Mouse (Mus musculus): ENCODE data around the gene Rbfox3. TPM values are rescaled to one million over a fixed set of nuclear protein-coding genes. Genes with fewer than 3 reads are reported as not detected.

Rbfox3 gene
- polyA plus RNA-seq, 1 experiment, result not detected

- no peak for TF ChIP-seq GATA1 (IDR thresholded peaks at IDR 0.05; ENCODE audit: low read length)
Measured at GRCm38 (mm10) chr11:118773076-118773583, 138.3 kb downstream of the Rbfox3 start.

- no peak for TF ChIP-seq GATA1 (IDR thresholded peaks at IDR 0.05; ENCODE audit: low read length)
Measured at GRCm38 (mm10) chr11:118771358-118771757, 140.0 kb downstream of the Rbfox3 start.

GRCm38 (mm10) chr11:118770789-118771188, 140.6 kb downstream of the Rbfox3 start:
- TF ChIP-seq GATA1 (IDR thresholded peaks at IDR 0.05; ENCODE audit: low read length), result no peak

GRCm38 (mm10) chr11:118769542-118769941, 141.9 kb downstream of the Rbfox3 start:
- no peak for TF ChIP-seq GATA1 (IDR thresholded peaks at IDR 0.05; ENCODE audit: low read length)

GRCm38 (mm10) chr11:118768441-118768840, 143.0 kb downstream of the Rbfox3 start:
- no peak for TF ChIP-seq GATA1 (IDR thresholded peaks at IDR 0.05; ENCODE audit: low read length)

- TF ChIP-seq GATA1 (IDR thresholded peaks at IDR 0.05; ENCODE audit: low read length), result no peak
Measured at GRCm38 (mm10) chr11:118767411-118767810, 144.0 kb downstream of the Rbfox3 start.

- no peak for TF ChIP-seq GATA1 (IDR thresholded peaks at IDR 0.05; ENCODE audit: low read length)
Measured at GRCm38 (mm10) chr11:118760296-118760988, 151.0 kb downstream of the Rbfox3 start.

GRCm38 (mm10) chr11:118759228-118759627, 152.2 kb downstream of the Rbfox3 start:
- no peak for TF ChIP-seq GATA1 (IDR thresholded peaks at IDR 0.05; ENCODE audit: low read length)

GRCm38 (mm10) chr11:118758277-118758990, 153.0 kb downstream of the Rbfox3 start:
- no peak for TF ChIP-seq GATA1 (IDR thresholded peaks at IDR 0.05; ENCODE audit: low read length)

GRCm38 (mm10) chr11:118757488-118757887, 153.9 kb downstream of the Rbfox3 start:
- TF ChIP-seq GATA1 (IDR thresholded peaks at IDR 0.05; ENCODE audit: low read length), result no peak

GRCm38 (mm10) chr11:118755003-118755402, 156.4 kb downstream of the Rbfox3 start:
- TF ChIP-seq GATA1 (IDR thresholded peaks at IDR 0.05; ENCODE audit: low read length), result no peak

GRCm38 (mm10) chr11:118754535-118754934, 156.9 kb downstream of the Rbfox3 start:
- TF ChIP-seq GATA1 (IDR thresholded peaks at IDR 0.05; ENCODE audit: low read length), result no peak

- no peak for TF ChIP-seq GATA1 (IDR thresholded peaks at IDR 0.05; ENCODE audit: low read length)
Measured at GRCm38 (mm10) chr11:118751879-118752616, 159.3 kb downstream of the Rbfox3 start.

- no peak for TF ChIP-seq GATA1 (IDR thresholded peaks at IDR 0.05; ENCODE audit: low read length)
Measured at GRCm38 (mm10) chr11:118750745-118751330, 160.6 kb downstream of the Rbfox3 start.

GRCm38 (mm10) chr11:118749541-118749940, 161.9 kb downstream of the Rbfox3 start:
- TF ChIP-seq GATA1 (IDR thresholded peaks at IDR 0.05; ENCODE audit: low read length), result no peak

GRCm38 (mm10) chr11:118748622-118749021, 162.8 kb downstream of the Rbfox3 start:
- TF ChIP-seq GATA1 (IDR thresholded peaks at IDR 0.05; ENCODE audit: low read length), result no peak

Measured in G1E-ER4 (cell line).